Mouse (Mus musculus) c-Kit-positive CD71-positive TER-119-positive erythroid progenitor cells, embryonic 14.5 days (primary cell): Measurements from ENCODE around the gene Rad23a.

Experiments
- DNase-seq: peaks from one replicate; pipeline ENCODE4 v3.0.0-alpha.2; 2013; ENCODE audit warnings: low spot score

The Rad23a gene

GRCm38 (mm10) chr8:84787523-84788302 is 52.8 kb downstream of the Rad23a start:
- DNase-seq, result no peak

- DNase-seq, result no peak
Measured at GRCm38 (mm10) chr8:84786801-84787467, 53.5 kb downstream of the Rad23a start.

GRCm38 (mm10) chr8:84785756-84786677 is 54.4 kb downstream of the Rad23a start:
- DNase-seq, result no peak

- no peak for DNase-seq
Measured at GRCm38 (mm10) chr8:84785506-84785755, 55.0 kb downstream of the Rad23a start.

GRCm38 (mm10) chr8:84784681-84785505 is 55.6 kb downstream of the Rad23a start:
- DNase-seq, result no peak
